Mouse (Mus musculus) kidney, adult 11 months (tissue): ENCODE measurements around the gene Hmgb1.

ENCODE experiments used
- DNase-seq: peaks from one replicate; pipeline ENCODE4 v3.0.0; 2022

Gene Hmgb1

GRCm38 (mm10) chr5:149184844-149185186 is 526 bp upstream of the Hmgb1 start:
- DNase-seq: no peak

DNA sequence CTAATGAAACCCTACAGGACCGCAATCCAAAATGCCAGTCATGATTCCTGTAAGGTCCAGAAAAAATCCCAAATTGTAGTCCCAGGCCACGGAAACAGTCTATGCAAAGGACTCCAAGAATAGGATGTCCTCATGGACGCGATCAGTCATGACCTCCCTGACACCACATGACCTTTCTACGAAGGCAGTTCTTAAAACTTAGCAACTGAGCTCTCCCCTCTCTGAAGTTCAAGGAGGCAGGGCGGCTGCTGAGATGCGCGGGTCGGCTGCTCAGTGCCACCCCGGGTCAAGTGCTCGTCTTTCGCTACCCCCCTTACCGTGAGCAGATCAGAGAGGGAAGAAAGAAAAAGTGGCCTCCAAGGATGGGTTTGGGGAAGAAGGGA is 577 bp downstream of the Hmgb1 start:
- DNase-seq: no peak

DNA sequence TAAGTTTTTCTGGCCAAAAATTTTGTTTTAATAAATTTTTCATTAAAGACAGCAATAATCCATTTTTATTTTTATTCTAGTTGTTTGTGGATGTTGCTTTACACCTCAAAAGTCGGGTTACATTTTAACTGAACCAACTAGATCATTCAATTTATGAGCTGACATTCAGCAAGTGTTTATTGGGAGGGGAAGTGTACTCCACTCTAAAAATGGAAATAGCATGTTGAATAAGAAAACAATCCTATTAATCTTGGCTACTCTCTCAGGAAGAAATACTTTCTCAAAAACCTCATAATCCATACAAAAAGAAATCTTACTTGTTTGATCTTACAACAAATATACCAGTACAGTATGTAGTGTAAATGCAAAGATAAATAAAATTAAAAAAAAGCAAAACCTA is 1.2 kb downstream of the Hmgb1 start:
- no peak for DNase-seq

DNA sequence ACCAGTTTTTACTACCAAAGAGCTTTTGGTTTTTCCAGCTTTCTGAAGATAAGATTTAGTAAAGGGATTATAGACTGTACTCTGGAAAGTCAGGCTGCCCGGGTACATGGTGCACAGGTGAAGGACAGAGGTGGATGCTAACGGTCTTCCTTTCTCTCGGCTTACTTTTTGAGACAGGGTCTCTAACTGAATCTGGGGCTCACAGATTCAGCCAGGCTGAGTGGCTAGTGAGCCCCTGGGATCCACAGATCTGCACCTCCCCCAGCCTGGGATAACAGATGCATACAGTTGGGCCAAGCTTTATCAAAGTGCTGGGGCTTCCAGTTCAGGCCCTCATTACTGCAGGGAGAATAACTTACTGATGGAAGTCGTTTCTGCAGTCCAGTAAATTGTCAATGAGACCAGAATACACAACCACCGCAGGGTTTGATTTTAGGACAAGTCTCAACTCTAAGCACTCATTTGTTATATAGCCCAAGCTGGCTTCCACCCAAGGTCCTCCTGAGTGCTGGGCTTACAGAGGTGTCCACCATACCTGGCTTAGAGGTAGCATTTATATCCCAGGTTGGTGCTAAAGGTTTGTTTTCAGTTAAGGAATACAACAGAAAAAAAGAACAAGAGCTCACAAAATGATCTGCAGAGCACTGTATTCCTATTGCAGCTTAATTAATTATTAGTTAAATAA is 2.0 kb downstream of the Hmgb1 start:
- DNase-seq: no peak

DNA sequence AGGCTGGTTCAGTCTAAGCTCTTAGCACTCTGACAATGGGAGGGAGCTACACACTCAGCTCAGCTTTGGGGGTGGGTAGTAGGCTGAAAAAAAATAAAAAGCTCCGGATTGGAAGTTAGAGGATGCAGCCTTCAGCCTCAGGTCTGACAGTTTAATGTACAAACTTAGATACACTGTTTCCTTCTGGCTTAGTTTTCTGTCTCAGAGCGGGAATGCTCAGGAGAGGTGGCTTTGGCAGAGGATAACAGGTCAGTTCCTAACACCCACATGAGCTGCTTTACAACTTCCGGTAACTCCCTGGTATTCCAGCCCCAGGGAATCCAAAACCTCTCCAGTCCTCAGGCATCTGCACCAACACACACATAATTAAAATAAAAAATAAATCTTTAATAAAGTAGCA is 4.5 kb downstream of the Hmgb1 start:
- no peak for DNase-seq

GRCm38 (mm10) chr5:149178095-149178494 is 6.2 kb downstream of the Hmgb1 start:
- DNase-seq: no peak

GRCm38 (mm10) chr5:149175736-149176135 is 8.6 kb downstream of the Hmgb1 start:
- DNase-seq: no peak

DNA sequence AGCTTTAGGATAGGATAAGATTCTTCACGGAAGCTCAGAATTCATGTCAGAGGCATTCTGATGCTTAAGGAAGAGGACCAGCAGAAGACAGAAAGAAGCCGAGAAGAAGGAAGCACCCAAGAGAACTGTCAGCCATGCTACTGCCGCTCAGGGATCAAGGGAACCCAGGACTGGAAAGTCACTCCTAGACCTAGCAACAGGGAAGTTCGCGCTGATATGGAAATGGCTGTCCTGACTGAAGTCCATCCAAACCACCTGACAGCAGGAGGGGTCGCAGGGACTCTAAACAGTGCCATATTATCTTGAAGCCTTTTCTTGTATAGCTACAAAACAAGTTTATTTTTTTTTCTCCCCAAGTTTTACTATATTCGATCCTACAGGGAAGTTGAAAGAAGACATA is 9.8 kb downstream of the Hmgb1 start:
- DNase-seq: no peak

- DNase-seq: no peak
Observed at GRCm38 (mm10) chr5:149172246-149172645, 12.0 kb downstream of the Hmgb1 start.

GRCm38 (mm10) chr5:149170841-149171588 is 13.3 kb downstream of the Hmgb1 start:
- DNase-seq: peak; percentile 45

- DNase-seq: no peak
Observed at GRCm38 (mm10) chr5:149168816-149169215, 15.5 kb downstream of the Hmgb1 start.

DNA sequence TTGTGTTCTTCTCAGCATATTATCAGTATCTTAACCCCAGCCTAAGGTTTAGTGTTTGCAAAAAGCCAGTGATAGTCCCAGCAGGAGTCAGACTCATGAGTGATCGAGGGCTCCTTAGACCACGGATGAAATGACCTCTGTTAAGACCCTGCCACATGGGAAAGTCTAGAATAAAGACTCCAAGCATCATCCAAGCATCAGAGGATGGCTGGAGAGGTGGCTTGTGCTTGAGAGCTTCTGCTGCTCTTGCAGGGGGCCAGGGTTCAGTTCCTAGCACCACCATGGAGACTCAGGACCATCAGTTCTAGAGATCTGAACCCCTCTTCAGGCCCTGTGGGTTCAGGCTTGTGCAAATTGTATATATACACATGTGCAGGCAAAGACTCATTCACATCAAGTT is 16.2 kb downstream of the Hmgb1 start:
- no peak for DNase-seq

DNA sequence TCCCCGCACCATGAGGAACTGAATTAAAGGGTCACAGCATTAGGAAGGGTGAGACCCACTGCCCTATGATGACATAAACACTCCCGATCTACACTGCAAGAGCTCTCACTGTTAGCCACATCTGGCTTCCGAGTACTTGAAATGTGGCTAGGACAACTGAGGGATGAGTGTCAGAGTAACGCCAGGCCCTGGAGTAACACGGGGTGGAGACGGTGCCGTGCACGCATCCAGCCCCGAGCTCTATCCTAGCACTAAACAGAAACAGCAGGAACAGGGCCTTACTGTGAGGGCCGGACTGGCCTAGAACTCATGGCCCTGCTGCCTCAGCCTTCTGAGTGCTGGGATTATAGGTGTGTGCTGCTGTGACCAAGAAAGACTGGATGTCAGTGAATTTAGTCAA is 18.3 kb downstream of the Hmgb1 start:
- DNase-seq: no peak

- DNase-seq: peak; percentile 67
Observed at GRCm38 (mm10) chr5:149164881-149165280, 19.4 kb downstream of the Hmgb1 start.

DNA sequence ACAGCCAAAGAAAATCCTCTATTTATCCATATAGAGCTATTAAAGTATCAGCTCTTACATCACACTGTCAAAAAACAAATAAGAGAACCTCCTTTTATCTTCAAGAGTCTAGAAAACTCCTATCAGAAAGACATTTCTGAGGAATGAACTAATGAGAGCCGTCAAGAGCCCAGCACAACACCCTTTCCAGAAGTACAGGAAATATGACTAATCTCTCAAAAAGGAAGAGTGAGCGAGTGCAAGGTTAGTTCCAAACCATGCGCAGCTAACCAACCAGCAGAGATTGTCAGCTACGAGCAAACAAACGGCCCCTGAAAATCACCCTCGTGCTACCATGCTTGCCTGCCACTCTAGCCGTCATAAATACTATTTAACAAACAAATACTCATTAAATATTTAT is 21.4 kb downstream of the Hmgb1 start:
- DNase-seq: no peak

DNA sequence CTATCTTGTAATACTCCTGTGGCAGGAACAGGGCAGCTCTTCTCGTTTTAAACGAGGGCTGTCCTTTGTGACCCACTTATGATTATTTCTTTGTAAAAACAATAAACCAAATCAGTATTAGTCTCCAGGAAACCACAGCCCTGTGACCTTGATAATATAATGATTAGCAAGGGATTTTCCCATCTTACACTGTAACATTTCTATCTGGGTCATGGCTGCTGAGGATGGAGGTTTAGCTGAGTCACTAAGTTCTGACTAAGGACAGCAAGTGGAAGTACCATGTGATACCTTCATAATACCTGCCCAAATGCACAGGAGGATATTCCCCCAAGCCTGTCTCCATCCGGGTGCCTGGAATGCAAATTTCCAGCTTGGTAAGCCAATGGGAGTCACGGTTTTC is 23.8 kb downstream of the Hmgb1 start:
- DNase-seq: no peak

GRCm38 (mm10) chr5:149159021-149159420 is 25.3 kb downstream of the Hmgb1 start:
- DNase-seq: peak; percentile 70

- peak; percentile 59 for DNase-seq
Observed at GRCm38 (mm10) chr5:149156886-149157563, 27.3 kb downstream of the Hmgb1 start.

- no peak for DNase-seq
Observed at GRCm38 (mm10) chr5:149152774-149153155, 31.5 kb downstream of the Hmgb1 start.

DNA sequence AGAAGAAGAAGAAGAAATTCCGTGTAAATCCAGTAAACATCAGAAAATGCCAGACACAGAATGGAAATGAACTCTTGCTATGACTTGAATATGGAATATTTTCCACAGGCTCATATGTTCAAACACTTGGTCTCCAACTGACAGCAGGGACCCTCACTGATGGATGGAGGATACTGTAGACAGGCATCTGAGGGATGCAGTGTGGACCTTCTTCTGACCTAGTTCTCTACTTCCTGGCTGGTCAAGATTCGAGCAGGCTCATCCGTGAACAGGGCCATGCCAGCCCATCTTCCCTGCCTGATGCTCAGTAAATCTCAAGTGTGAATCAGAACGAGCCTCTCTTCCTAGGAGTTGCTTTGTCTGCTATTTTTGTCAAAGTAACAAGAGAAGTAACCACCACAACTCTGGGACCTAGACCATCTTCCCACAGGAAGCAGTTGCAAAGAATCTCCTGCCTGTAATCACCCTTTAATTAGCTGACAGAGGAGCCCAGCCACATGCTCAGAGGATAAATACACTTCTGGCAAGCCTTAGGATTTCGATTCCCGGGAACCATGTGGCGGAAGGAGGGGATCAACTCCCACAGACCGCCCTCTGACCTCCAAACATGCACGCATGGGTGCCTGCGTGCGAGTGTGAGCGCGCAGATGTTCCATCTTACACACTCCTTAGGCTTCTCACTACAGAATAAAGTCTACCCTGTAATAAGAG is 32.1 kb downstream of the Hmgb1 start:
- peak; percentile 26 for DNase-seq

DNA sequence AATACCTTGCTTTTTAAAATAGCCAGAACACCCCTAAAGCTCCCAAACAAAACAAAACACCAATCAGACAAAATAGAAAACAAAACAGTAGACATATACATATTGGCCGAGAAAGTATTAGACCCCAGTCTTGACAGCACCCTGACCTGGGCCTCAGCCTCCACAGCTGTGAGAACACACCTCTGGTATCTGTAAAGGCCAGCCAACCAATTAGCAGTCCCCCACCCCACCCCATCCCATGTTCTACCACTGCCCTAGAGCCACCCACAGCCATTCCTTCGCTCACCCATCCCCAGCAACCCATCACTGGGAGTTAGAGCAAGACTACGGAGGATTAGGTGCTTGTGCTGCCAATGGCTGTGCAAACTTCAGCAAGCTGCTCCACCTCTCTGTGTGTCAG is 33.4 kb downstream of the Hmgb1 start:
- DNase-seq: no peak

DNA sequence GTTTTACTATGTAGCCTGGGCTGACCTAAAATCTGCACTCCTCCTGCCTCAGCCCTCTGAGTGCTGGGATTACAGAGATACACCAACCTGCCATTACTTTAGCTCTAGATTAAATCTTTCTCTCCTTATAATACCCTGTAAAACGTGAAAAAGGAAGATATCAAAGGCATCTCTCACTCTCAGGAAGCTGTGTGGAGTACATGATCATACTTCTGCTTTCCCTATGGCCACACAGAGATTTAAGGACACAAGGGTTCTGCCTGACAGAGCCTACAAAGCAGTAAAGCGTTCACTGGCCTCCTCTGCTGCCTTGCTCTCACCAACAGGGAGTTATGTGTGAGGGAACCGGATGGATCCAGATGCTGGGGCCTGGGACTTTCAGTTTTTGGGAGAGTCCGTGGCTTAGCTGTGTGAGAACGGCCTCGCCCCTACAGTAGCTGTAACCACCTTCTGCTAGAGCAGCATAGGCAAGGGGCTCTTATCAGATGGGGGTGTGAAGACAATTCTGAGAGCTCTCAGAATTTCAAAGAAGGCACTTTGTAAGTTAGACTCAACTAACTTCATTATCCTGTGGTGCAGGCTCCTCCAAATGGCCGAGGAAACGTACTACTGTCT is 36.8 kb downstream of the Hmgb1 start:
- DNase-seq: no peak

DNA sequence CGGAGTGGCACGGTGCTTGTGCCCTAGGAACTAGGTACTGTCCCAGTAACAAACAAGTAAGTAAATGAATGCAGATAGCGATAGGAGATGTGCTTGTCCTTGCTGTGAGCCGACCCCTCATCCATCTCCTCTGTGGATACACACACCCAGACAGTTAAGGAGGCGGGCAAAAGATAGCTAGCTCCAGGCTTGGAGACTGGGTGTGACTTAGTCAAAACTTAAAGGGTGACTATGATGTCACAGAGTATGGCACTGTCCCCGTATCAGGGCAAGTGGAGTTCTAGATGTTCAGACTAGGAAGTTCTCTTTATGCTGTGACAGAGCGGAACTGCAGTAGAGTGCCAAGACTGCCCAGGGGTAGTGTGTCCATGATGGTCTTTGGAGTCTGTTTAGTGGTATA is 37.6 kb downstream of the Hmgb1 start:
- DNase-seq: no peak
